Mouse (Mus musculus): Measurements from ENCODE around the gene Cnpy4. TPM values are rescaled to one million over a fixed set of nuclear protein-coding genes. Genes with fewer than 3 reads are reported as not detected.
A peak's percentile ranks its signal among the peaks of the same experiment; 100 is the strongest.

The Cnpy4 gene
- polyA plus RNA-seq, 1 experiment: 1.5 TPM

DNA sequence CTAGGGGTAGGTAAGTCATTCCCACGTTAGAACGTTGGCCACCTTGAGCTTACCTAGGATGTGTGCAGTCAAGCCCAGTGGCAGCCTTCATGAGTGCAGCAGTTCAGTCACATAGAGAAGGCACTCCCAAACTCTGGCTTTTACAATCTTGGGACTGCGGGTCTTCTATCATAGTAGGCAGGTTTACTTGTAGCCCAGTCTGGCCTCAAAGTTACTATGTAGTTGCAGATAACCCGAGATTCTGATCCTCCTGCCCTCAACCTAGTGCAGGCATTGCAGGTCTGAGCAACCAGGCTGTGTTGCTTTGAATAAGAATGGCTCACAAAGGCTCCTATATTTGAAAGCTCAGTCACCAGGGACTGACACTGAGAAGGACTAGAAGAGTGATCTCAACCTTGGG is 39.2 kb downstream of the Cnpy4 start:
- no peak overlapping the region for H3K4me3 ChIP-seq (ENCODE audit: low read depth, low read length)
- no peaks in the 10 kb centered on the region for H3K36me3 ChIP-seq (ENCODE audit: control insufficient read depth, insufficient read depth, low read length)
- no peak for TF ChIP-seq CTCF (IDR thresholded peaks at IDR 0.05; ENCODE audit: extremely low read depth, insufficient read length, insufficient replicate concordance, low read depth, low read length)
- TF ChIP-seq POLR2A (IDR thresholded peaks at IDR 0.05; ENCODE audit: low read depth, low read length): no peak
- WGBS: 67% methylated on average over 4 of the region's 4 CpGs
- H3K4me1 ChIP-seq (ENCODE audit: control insufficient read depth, insufficient read depth, insufficient read length, low read length): no peaks in the 10 kb centered on the region
- no peaks in the 10 kb centered on the region for H3K27me3 ChIP-seq (ENCODE audit: control insufficient read depth, insufficient read depth, low read length)
- H3K27ac ChIP-seq (ENCODE audit: insufficient read depth, low read depth, low read length): no peak overlapping the region

GRCm38 (mm10) chr5:138227367-138227766 is 40.1 kb downstream of the Cnpy4 start:
- Histone ChIP-seq H3K27me3 (ENCODE audit: control insufficient read depth, insufficient read depth, low read length) (no peaks in the 10 kb centered on the region), H3K4me1 (ENCODE audit: control insufficient read depth, insufficient read depth, insufficient read length, low read length) (no peaks in the 10 kb centered on the region), H3K36me3 (ENCODE audit: control insufficient read depth, insufficient read depth, low read length) (no peaks in the 10 kb centered on the region), H3K4me3 (ENCODE audit: low read depth, low read length) (no peak overlapping the region), H3K27ac (ENCODE audit: insufficient read depth, low read depth, low read length) (no peak overlapping the region)
- TF ChIP-seq POLR2A (IDR thresholded peaks at IDR 0.05; ENCODE audit: low read depth, low read length): no peak
- TF ChIP-seq CTCF (IDR thresholded peaks at IDR 0.05; ENCODE audit: extremely low read depth, insufficient read length, insufficient replicate concordance, low read depth, low read length): no peak
- 47% methylated on average over 2 of the region's 2 CpGs for whole genome bisulfite sequencing

- peak; percentile 44; the same call in 1 of the 2 replicates for TF ChIP-seq CTCF (IDR thresholded peaks at IDR 0.05; ENCODE audit: extremely low read depth, insufficient read length, insufficient replicate concordance, low read depth, low read length)
- TF ChIP-seq POLR2A (IDR thresholded peaks at IDR 0.05; ENCODE audit: low read depth, low read length): no peak
- Histone ChIP-seq H3K27ac (ENCODE audit: insufficient read depth, low read depth, low read length) (no peak overlapping the region), H3K27me3 (ENCODE audit: control insufficient read depth, insufficient read depth, low read length) (no peaks in the 10 kb centered on the region), H3K4me3 (ENCODE audit: low read depth, low read length) (no peak overlapping the region), H3K36me3 (ENCODE audit: control insufficient read depth, insufficient read depth, low read length) (no peaks in the 10 kb centered on the region), H3K4me1 (ENCODE audit: control insufficient read depth, insufficient read depth, insufficient read length, low read length) (no peaks in the 10 kb centered on the region)
- 47% methylated on average over 3 of the region's 3 CpGs for WGBS
Observed at GRCm38 (mm10) chr5:138228026-138228425, 40.7 kb downstream of the Cnpy4 start.

GRCm38 (mm10) chr5:138229511-138229910 is 42.2 kb downstream of the Cnpy4 start:
- Histone ChIP-seq H3K27me3 (ENCODE audit: control insufficient read depth, insufficient read depth, low read length) (no peaks in the 10 kb centered on the region), H3K27ac (ENCODE audit: insufficient read depth, low read depth, low read length) (no peak overlapping the region), H3K4me3 (ENCODE audit: low read depth, low read length) (no peak overlapping the region), H3K36me3 (ENCODE audit: control insufficient read depth, insufficient read depth, low read length) (no peaks in the 10 kb centered on the region), H3K4me1 (ENCODE audit: control insufficient read depth, insufficient read depth, insufficient read length, low read length) (no peaks in the 10 kb centered on the region)
- TF ChIP-seq CTCF (IDR thresholded peaks at IDR 0.05; ENCODE audit: extremely low read depth, insufficient read length, insufficient replicate concordance, low read depth, low read length) (no peak), POLR2A (IDR thresholded peaks at IDR 0.05; ENCODE audit: low read depth, low read length) (no peak)
- 81% methylated on average over 3 of the region's 3 CpGs for WGBS

DNA sequence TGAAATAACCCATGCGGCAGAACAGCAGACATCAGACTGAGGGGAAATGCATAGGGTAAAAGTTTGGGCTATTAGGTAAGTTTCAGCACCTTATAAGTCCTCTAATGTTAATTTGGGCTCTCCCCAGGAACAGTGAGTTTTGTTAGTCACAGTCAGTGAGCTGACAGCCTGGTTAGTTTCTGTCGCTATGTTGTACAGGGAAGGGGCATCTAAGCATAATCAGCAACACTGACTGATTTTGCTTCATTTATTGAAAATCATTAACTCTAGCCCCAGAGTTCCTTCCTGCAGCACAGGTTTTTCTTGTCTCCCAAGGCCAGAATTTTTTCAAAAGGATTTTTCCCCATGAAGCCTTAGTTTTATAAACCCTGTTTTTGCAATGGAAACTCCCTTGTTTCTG is 46.5 kb downstream of the Cnpy4 start:
- H3K27me3 ChIP-seq (ENCODE audit: control insufficient read depth, insufficient read depth, low read length): no peaks in the 10 kb centered on the region
- H3K36me3 ChIP-seq (ENCODE audit: control insufficient read depth, insufficient read depth, low read length): no peaks in the 10 kb centered on the region
- H3K4me3 ChIP-seq (ENCODE audit: low read depth, low read length): no peak overlapping the region
- H3K27ac ChIP-seq (ENCODE audit: insufficient read depth, low read depth, low read length): no peak overlapping the region
- TF ChIP-seq POLR2A (IDR thresholded peaks at IDR 0.05; ENCODE audit: low read depth, low read length) (no peak), CTCF (IDR thresholded peaks at IDR 0.05; ENCODE audit: extremely low read depth, insufficient read length, insufficient replicate concordance, low read depth, low read length) (no peak)
- WGBS: 81% methylated on average over 2 of the region's 2 CpGs
- no peaks in the 10 kb centered on the region for H3K4me1 ChIP-seq (ENCODE audit: control insufficient read depth, insufficient read depth, insufficient read length, low read length)

DNA sequence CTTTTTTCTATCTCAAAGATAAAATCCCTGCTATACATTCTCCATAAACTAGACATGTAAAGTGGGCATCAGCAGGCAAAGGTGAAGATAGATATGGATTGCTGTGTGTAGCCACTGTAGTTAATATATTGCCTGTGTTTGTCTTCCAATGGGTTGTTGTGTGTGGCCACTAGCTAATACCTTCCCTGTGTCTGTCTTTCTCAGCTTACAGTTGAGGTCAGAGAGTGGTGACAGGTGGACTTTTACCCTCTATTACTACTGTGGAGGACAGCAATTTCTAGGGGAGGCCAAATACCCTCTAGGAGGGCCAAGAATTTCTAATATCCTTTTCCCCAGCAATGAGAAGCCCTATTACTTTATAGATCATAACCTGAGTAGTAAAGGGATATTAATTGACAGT is 46.9 kb downstream of the Cnpy4 start:
- Histone ChIP-seq H3K4me3 (ENCODE audit: low read depth, low read length) (no peak overlapping the region), H3K27me3 (ENCODE audit: control insufficient read depth, insufficient read depth, low read length) (no peaks in the 10 kb centered on the region), H3K27ac (ENCODE audit: insufficient read depth, low read depth, low read length) (no peak overlapping the region), H3K36me3 (ENCODE audit: control insufficient read depth, insufficient read depth, low read length) (no peaks in the 10 kb centered on the region), H3K4me1 (ENCODE audit: control insufficient read depth, insufficient read depth, insufficient read length, low read length) (no peaks in the 10 kb centered on the region)
- TF ChIP-seq POLR2A (IDR thresholded peaks at IDR 0.05; ENCODE audit: low read depth, low read length) (no peak), CTCF (IDR thresholded peaks at IDR 0.05; ENCODE audit: extremely low read depth, insufficient read length, insufficient replicate concordance, low read depth, low read length) (no peak)

DNA sequence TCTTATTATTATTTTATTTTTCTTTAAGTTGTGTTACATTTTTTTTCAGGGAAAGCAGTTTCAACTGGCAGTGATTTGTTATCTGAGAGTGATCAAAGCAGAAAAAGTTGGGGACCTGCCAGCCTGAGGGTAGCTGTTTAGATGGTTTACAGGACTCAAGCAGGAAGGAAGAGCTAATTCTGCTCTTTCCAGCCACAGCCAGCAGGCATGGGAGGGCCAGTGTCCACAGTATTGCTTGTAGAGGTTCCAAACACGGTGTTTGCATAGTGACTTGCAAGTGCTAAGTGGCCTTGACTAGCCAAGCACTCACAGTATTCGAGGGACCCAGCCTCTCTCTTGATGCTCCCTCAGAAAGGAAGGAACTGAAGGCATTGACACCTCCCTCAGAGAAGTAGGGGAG is 54.2 kb downstream of the Cnpy4 start:
- Histone ChIP-seq H3K36me3 (ENCODE audit: control insufficient read depth, insufficient read depth, low read length) (no peaks in the 10 kb centered on the region), H3K4me3 (ENCODE audit: low read depth, low read length) (no peak overlapping the region), H3K4me1 (ENCODE audit: control insufficient read depth, insufficient read depth, insufficient read length, low read length) (no peaks in the 10 kb centered on the region), H3K27me3 (ENCODE audit: control insufficient read depth, insufficient read depth, low read length) (no peaks in the 10 kb centered on the region), H3K27ac (ENCODE audit: insufficient read depth, low read depth, low read length) (no peak overlapping the region)
- WGBS: 3% methylated on average over 2 of the region's 2 CpGs
- TF ChIP-seq POLR2A (IDR thresholded peaks at IDR 0.05; ENCODE audit: low read depth, low read length) (no peak), CTCF (IDR thresholded peaks at IDR 0.05; ENCODE audit: extremely low read depth, insufficient read length, insufficient replicate concordance, low read depth, low read length) (no peak)

Other genes starting within 250 kb of the Cnpy4 start
- gene Gjc3, start 224.4 kb upstream of the Cnpy4 start, polyA plus RNA-seq (2012; rRNA removed): 0.04 and 0.08 TPM in 2 replicates
- gene Azgp1, start 206.0 kb upstream of the Cnpy4 start, polyA plus RNA-seq (2012; rRNA removed): 0.15 TPM in 1 of 2 replicates, not detected in the other
- not detected in 2 replicates for gene Smok3a, start 166.2 kb upstream of the Cnpy4 start, polyA plus RNA-seq (2012; rRNA removed)
- not detected in 2 replicates for gene Smok3b, start 166.1 kb upstream of the Cnpy4 start, polyA plus RNA-seq (2012; rRNA removed)
- gene Smok3c, start 134.3 kb upstream of the Cnpy4 start, polyA plus RNA-seq (2012; rRNA removed): not detected in 2 replicates
- gene Zkscan1, start 102.4 kb upstream of the Cnpy4 start, polyA plus RNA-seq (2012; rRNA removed): 0.63 and 1.4 TPM in 2 replicates
- 2.5 and 3.2 TPM in 2 replicates for gene Zscan21, start 70.6 kb upstream of the Cnpy4 start, polyA plus RNA-seq (2012; rRNA removed)
- gene Zfp113, start 31.7 kb upstream of the Cnpy4 start, polyA plus RNA-seq (2012; rRNA removed): 0.28 and 0.81 TPM in 2 replicates
- 32.7 and 61.2 TPM in 2 replicates for gene Cops6, start 26.4 kb upstream of the Cnpy4 start, polyA plus RNA-seq (2012; rRNA removed)
- gene Ap4m1, start 15.5 kb upstream of the Cnpy4 start, polyA plus RNA-seq (2012; rRNA removed): 11.0 and 18.3 TPM in 2 replicates
- gene Mcm7, start 15.1 kb upstream of the Cnpy4 start, polyA plus RNA-seq (2012; rRNA removed): 10.8 and 25.2 TPM in 2 replicates
- gene Taf6, start within 50 bp of the Cnpy4 start, polyA plus RNA-seq (2012; rRNA removed): 25.5 and 46.4 TPM in 2 replicates
- 2.4 and 3.0 TPM in 2 replicates for gene Mblac1, start 6.8 kb downstream of the Cnpy4 start, polyA plus RNA-seq (2012; rRNA removed)
- gene Nxpe5, start 38.4 kb downstream of the Cnpy4 start, polyA plus RNA-seq (2012; rRNA removed): 0.61 and 0.70 TPM in 2 replicates
- gene Lamtor4, start 68.0 kb downstream of the Cnpy4 start, polyA plus RNA-seq (2012; rRNA removed): 87.3 and 168 TPM in 2 replicates
- 34.7 and 56.7 TPM in 2 replicates for gene BC037034, start 76.5 kb downstream of the Cnpy4 start, polyA plus RNA-seq (2012; rRNA removed)
- 0.15 and 0.28 TPM in 2 replicates for gene Gal3st4, start 85.4 kb downstream of the Cnpy4 start, polyA plus RNA-seq (2012; rRNA removed)
- not detected in 2 replicates for gene Gm43720, start 92.5 kb downstream of the Cnpy4 start, polyA plus RNA-seq (2012; rRNA removed)
- gene Gpc2, start 92.5 kb downstream of the Cnpy4 start, polyA plus RNA-seq (2012; rRNA removed): 1.1 and 1.4 TPM in 2 replicates
- gene Stag3, start 92.8 kb downstream of the Cnpy4 start, polyA plus RNA-seq (2012; rRNA removed): 0.33 and 0.46 TPM in 2 replicates
- 1.2 and 1.4 TPM in 2 replicates for gene Pvrig, start 154.5 kb downstream of the Cnpy4 start, polyA plus RNA-seq (2012; rRNA removed)

Data from small intestine, adult 2 months (tissue).